Mouse (Mus musculus): ENCODE results near the gene Gpr182. TPM values are rescaled to one million over a fixed set of nuclear protein-coding genes. Genes with fewer than 3 reads are reported as not detected.

The Gpr182 gene
- total and polyA plus RNA-seq, 3 experiments, result 2.6 to 8.6 (median 3.9) TPM

DNA sequence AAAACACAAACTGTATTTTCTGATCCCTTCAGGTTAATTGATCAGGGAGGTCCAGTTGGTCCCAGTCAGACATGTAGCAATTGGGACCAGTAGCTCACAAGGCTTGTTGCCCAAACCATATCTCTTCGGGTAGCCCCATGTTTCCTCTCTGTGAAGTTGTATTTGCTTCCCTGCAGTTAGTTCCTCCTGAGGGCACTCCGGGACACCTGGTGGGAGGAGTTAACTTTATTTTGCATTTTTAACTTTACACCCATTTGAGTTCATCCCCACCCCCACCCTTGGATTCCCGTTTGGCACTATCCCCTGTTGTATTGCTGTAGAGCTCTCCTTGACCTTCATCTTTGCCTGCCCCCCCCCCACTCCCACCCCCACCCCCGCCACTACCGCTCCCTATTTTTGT is 5.6 kb downstream of the Gpr182 start:
- no peak overlapping the region for H3K4me3 ChIP-seq
- intact Hi-C loops (cut with DNase I), result no loop called here
- 48% methylated on average over 5 of the region's 5 CpGs for WGBS
- no peak for TF ChIP-seq CTCF (IDR thresholded peaks at IDR 0.05)
- TF ChIP-seq POLR2A (IDR thresholded peaks at IDR 0.05; ENCODE audit: insufficient read depth, low read depth, low read length), result no peak
- TF ChIP-seq EP300 (IDR thresholded peaks at IDR 0.05; ENCODE audit: insufficient read depth, low read depth, low read length), result no peak
- no peak for DNase-seq
- H3K36me3 ChIP-seq (ENCODE audit: control insufficient read depth, insufficient read depth, low read length), result no peaks in the 10 kb centered on the region
- no peak overlapping the region for H3K9ac ChIP-seq (ENCODE audit: low read depth, low read length)
- H3K4me1 ChIP-seq (ENCODE audit: control insufficient read depth, insufficient read depth, low read length), result no peaks in the 10 kb centered on the region; the same call in 1 of the 2 replicates
- H3K27ac ChIP-seq, result no peak overlapping the region
- H3K79me2 ChIP-seq (replicated peaks; ENCODE audit: control insufficient read depth, insufficient read depth, low read length), result peaks cover 4% of the 10 kb centered on the region; the same call in 1 of the 2 replicates
- no peaks in the 10 kb centered on the region for H3K27me3 ChIP-seq (ENCODE audit: control insufficient read depth, insufficient read depth, low read length)

DNA sequence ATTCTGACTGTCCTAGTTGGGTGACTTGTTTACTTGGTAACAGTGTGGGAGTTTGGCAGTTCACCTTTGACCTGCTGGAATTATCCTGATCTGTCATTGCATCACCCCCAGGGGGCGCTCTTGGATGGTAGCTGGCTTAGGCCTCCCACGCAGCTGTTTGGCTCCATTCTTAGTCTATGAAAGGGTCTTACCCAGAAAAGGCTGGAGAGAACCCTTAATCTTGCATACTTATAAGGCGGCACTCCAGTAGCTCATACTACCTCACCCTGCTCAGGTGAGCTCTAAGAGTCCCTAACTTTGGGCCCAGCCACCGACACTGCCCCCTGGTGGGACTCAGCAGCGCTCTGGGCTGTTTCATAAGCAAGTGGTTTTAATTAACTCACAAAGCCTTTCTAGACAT is 6.9 kb downstream of the Gpr182 start:
- Histone ChIP-seq H3K4me1 (ENCODE audit: control insufficient read depth, insufficient read depth, low read length) (no peaks in the 10 kb centered on the region; the same call in 1 of the 2 replicates), H3K4me3 (no peak overlapping the region), H3K79me2 (replicated peaks; ENCODE audit: control insufficient read depth, insufficient read depth, low read length) (peaks cover 4% of the 10 kb centered on the region; the same call in 1 of the 2 replicates), H3K27me3 (ENCODE audit: control insufficient read depth, insufficient read depth, low read length) (no peaks in the 10 kb centered on the region), H3K9ac (ENCODE audit: low read depth, low read length) (no peak overlapping the region), H3K36me3 (ENCODE audit: control insufficient read depth, insufficient read depth, low read length) (no peaks in the 10 kb centered on the region), H3K27ac (no peak overlapping the region)
- WGBS, result 64% methylated on average over 5 of the region's 5 CpGs
- DNase-seq, result peak; percentile 30 to 62
- intact Hi-C loops (cut with DNase I), result no loop called here
- TF ChIP-seq POLR2A (IDR thresholded peaks at IDR 0.05; ENCODE audit: insufficient read depth, low read depth, low read length) (no peak), CTCF (IDR thresholded peaks at IDR 0.05) (peak; percentile 77), EP300 (IDR thresholded peaks at IDR 0.05; ENCODE audit: insufficient read depth, low read depth, low read length) (0 out of 2 replicates have a peak, but pooled peaks have one; percentile 12)

DNA sequence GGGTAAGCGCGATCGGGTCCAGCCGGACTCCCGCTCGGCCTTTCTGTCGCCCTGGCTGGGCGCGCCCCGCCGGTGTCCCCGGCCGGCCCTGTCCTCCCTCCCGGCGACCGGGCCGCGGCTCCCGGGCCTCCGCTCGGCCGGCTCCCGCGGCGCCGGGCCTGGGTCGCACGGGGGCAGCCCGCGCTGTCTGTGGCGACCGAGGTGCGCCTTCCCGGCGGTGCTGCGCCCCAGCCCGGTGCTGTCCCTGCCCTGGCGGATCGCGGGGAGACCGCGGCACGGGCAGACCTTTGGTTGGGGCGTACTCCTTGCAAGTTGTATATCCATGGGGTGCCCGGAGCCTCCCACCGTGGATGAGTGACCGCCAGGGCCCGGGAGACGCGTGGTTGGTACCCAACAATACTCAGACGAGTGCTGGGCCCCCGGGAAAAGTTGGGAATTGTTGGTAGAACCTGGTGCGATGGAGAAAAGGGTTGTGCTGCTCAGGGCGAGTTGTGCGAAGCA is 11.8 kb downstream of the Gpr182 start:
- peak overlapping the region; percentile 77 for H3K27ac ChIP-seq
- TF ChIP-seq CTCF (IDR thresholded peaks at IDR 0.05), result no peak
- no peak for TF ChIP-seq POLR2A (IDR thresholded peaks at IDR 0.05; ENCODE audit: insufficient read depth, low read depth, low read length)
- TF ChIP-seq EP300 (IDR thresholded peaks at IDR 0.05; ENCODE audit: insufficient read depth, low read depth, low read length), result no peak
- peak overlapping the region; percentile 100 for H3K9ac ChIP-seq (ENCODE audit: low read depth, low read length)
- peaks cover 4% of the 10 kb centered on the region; the same call in 1 of the 2 replicates for H3K79me2 ChIP-seq (replicated peaks; ENCODE audit: control insufficient read depth, insufficient read depth, low read length)
- H3K36me3 ChIP-seq (ENCODE audit: control insufficient read depth, insufficient read depth, low read length), result no peaks in the 10 kb centered on the region
- H3K4me3 ChIP-seq, result peak overlapping the region; percentile 77
- intact Hi-C loops (cut with DNase I), result loop anchor here (5.0 to 10.0 kb wide), 5 partner anchors 62 to 268 kb away; partner anchors contain the start of genes Hsd17b6, Lrp1 and Stat6
- DNase-seq, result no peak
- peaks cover 1% of the 10 kb centered on the region; the same call in 1 of the 2 replicates for H3K4me1 ChIP-seq (ENCODE audit: control insufficient read depth, insufficient read depth, low read length)
- H3K27me3 ChIP-seq (ENCODE audit: control insufficient read depth, insufficient read depth, low read length), result no peaks in the 10 kb centered on the region
- under 1% methylated on average over 55 of the region's 55 CpGs for WGBS

DNA sequence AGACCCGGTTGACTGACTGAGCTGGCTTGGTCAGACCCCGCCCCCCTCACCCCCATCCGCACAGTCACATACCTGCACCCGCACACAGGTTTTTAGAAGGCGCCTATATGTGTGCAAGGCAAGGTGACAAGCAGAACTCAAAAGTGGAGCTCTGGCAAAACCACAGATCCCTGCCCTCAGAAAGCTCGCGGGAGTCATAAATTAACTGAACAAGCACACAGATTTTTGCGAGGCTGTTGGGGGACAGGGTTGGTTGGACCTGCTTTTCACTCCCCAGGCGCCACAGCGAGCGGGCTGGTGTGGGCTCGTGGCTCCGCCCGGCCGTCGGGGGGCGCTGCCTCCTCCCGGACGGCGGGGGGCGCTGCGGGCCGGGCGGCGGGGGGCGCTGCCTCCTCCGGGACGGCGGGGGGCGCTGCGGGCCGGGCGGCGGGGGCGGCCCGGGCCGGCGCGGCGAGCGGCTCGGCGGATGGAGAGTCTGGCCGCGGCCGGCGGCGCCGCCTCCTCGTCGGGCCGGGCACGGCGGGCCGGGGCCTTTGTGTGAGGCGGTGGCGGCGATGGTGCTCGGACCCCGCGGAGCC is 12.4 kb downstream of the Gpr182 start, which contains the start of gene Zbtb39:
Gene Zbtb39 (plus strand): TSS at position 456 of the 578 bp plus-strand sequence.
- 6% methylated on average over 60 of the region's 61 CpGs for WGBS
- no peaks in the 10 kb centered on the region for H3K27me3 ChIP-seq (ENCODE audit: control insufficient read depth, insufficient read depth, low read length)

DNA sequence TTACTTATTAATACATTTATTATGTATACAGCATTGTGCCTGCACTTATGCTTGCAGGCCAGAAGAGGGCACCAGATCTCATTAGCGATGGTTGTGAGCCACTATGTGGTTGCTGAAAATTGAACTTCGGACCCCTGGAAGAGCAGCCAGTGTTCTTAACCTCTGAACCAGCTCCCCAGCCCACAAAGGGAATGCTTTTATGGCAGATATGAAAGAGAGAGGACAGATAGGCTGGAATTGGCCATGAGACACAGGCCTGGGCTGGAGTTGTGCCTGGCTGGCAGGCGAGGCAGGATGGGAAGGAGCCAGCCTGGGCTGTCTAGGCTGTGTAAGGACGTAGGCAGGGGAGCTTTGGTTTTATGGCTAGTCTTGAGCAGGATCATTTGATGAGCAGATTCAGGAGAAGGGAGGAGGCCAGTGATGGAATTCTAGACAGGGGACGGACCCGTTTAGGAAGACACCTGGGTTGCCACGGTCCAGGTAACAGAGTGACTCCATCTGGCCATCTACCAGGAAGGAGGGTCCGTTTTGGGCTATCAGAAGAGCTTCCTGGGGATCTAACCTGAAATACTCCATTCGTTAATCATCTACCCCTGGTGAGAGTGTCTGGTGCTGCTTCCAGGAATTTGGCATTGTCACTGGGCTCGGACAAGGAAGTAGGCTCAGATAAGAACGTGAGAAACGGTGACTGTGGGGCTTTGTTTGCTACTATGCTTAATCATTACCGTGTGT is 13.2 kb downstream of the Gpr182 start:
- no peaks in the 10 kb centered on the region for H3K36me3 ChIP-seq (ENCODE audit: control insufficient read depth, insufficient read depth, low read length)
- no peaks in the 10 kb centered on the region for H3K27me3 ChIP-seq (ENCODE audit: control insufficient read depth, insufficient read depth, low read length)
- DNase-seq, result peak; percentile 27 to 54
- peaks cover 1% of the 10 kb centered on the region; the same call in 1 of the 2 replicates for H3K4me1 ChIP-seq (ENCODE audit: control insufficient read depth, insufficient read depth, low read length)
- H3K9ac ChIP-seq (ENCODE audit: low read depth, low read length), result no peak overlapping the region
- H3K79me2 ChIP-seq (replicated peaks; ENCODE audit: control insufficient read depth, insufficient read depth, low read length), result no peaks in the 10 kb centered on the region
- intact Hi-C loops (cut with DNase I), result loop anchor here (1.0 to 10.0 kb wide), 6 partner anchors 61 to 269 kb away; partner anchors contain the start of genes Hsd17b6, Lrp1 and Stat6
- H3K27ac ChIP-seq, result peak overlapping the region; percentile 70
- H3K4me3 ChIP-seq, result peak overlapping the region; percentile 54; the same call in 1 of the 2 replicates
- TF ChIP-seq POLR2A (IDR thresholded peaks at IDR 0.05; ENCODE audit: insufficient read depth, low read depth, low read length) (no peak), CTCF (IDR thresholded peaks at IDR 0.05) (peak; percentile 90), EP300 (IDR thresholded peaks at IDR 0.05; ENCODE audit: insufficient read depth, low read depth, low read length) (no peak)
- WGBS, result 31% methylated on average over 13 of the region's 13 CpGs

More for the DNA sequence above, 12.4 kb downstream of the Gpr182 start, which contains the start of gene Zbtb39:
- Histone ChIP-seq H3K4me3 (peak within 1 kb of the TSS; percentile 77), H3K9ac (ENCODE audit: low read depth, low read length) (peak within 1 kb of the TSS; percentile 100), H3K4me1 (ENCODE audit: control insufficient read depth, insufficient read depth, low read length) (peaks cover 1% of the 10 kb centered on the region; the same call in 1 of the 2 replicates), H3K27ac (peak within 1 kb of the TSS; percentile 77), H3K79me2 (replicated peaks; ENCODE audit: control insufficient read depth, insufficient read depth, low read length) (peaks cover 4% of the 10 kb centered on the region; the same call in 1 of the 2 replicates), H3K36me3 (ENCODE audit: control insufficient read depth, insufficient read depth, low read length) (no peaks in the 10 kb centered on the region)
- TF ChIP-seq CTCF (IDR thresholded peaks at IDR 0.05), result peak; percentile 74
- no peak for TF ChIP-seq POLR2A (IDR thresholded peaks at IDR 0.05; ENCODE audit: insufficient read depth, low read depth, low read length)
- intact Hi-C loops (cut with DNase I), result loop anchor here (5.0 to 10.0 kb wide), 5 partner anchors 62 to 268 kb away; partner anchors contain the start of genes Hsd17b6, Lrp1 and Stat6
- DNase-seq, result peak; percentile 88 to 92

Measured in heart, adult 2 months (tissue).